Mouse (Mus musculus) layer of hippocampus, adult 9-11 months (tissue): ENCODE data around the gene Tgm2.

Experiments
- DNase-seq: peaks from one replicate; pipeline ENCODE4 v3.0.0; 2022

Tgm2 gene

GRCm38 (mm10) chr2:158138778-158139177 is 7.5 kb downstream of the Tgm2 start:
- DNase-seq = no peak

- no peak for DNase-seq
These were observed 8.5 kb downstream of the Tgm2 start for GRCm38 (mm10) chr2:158137771-158138170.

GRCm38 (mm10) chr2:158136205-158136604 is 10.0 kb downstream of the Tgm2 start:
- DNase-seq = no peak

GRCm38 (mm10) chr2:158133050-158133449 is 13.2 kb downstream of the Tgm2 start:
- peak; percentile 21 for DNase-seq

GRCm38 (mm10) chr2:158132320-158132719 is 13.9 kb downstream of the Tgm2 start:
- no peak for DNase-seq

GRCm38 (mm10) chr2:158131197-158131835 is 14.9 kb downstream of the Tgm2 start:
- DNase-seq = no peak

- DNase-seq = no peak
These were observed 15.7 kb downstream of the Tgm2 start for GRCm38 (mm10) chr2:158130391-158130986.

GRCm38 (mm10) chr2:158129291-158130002 is 16.8 kb downstream of the Tgm2 start:
- no peak for DNase-seq

- no peak for DNase-seq
These were observed 17.6 kb downstream of the Tgm2 start for GRCm38 (mm10) chr2:158128461-158129130.

GRCm38 (mm10) chr2:158127872-158128271 is 18.4 kb downstream of the Tgm2 start:
- DNase-seq = no peak

- no peak for DNase-seq
These were observed 19.0 kb downstream of the Tgm2 start for GRCm38 (mm10) chr2:158127245-158127644.

GRCm38 (mm10) chr2:158122814-158123213 is 23.4 kb downstream of the Tgm2 start:
- no peak for DNase-seq

- no peak for DNase-seq
These were observed 24.4 kb downstream of the Tgm2 start for GRCm38 (mm10) chr2:158121645-158122326.

GRCm38 (mm10) chr2:158120868-158121267 is 25.4 kb downstream of the Tgm2 start:
- no peak for DNase-seq

GRCm38 (mm10) chr2:158120211-158120610 is 26.0 kb downstream of the Tgm2 start:
- DNase-seq = no peak

GRCm38 (mm10) chr2:158119145-158119544 is 27.1 kb downstream of the Tgm2 start:
- DNase-seq = no peak

GRCm38 (mm10) chr2:158116653-158117052 is 29.6 kb downstream of the Tgm2 start:
- DNase-seq = no peak

GRCm38 (mm10) chr2:158115838-158116453 is 30.3 kb downstream of the Tgm2 start:
- DNase-seq = no peak

GRCm38 (mm10) chr2:158114931-158115330 is 31.3 kb downstream of the Tgm2 start:
- DNase-seq = no peak

- DNase-seq = no peak
These were observed 32.5 kb downstream of the Tgm2 start for GRCm38 (mm10) chr2:158113591-158114257.

- no peak for DNase-seq
These were observed 36.7 kb downstream of the Tgm2 start for GRCm38 (mm10) chr2:158109516-158109915.
